Mouse (Mus musculus) heart, adult 9 months (tissue): Measurements from ENCODE around the gene Ppp2r5d.

Experiments used
- DNase-seq, 2 experiments: peaks; one replicate each; pipeline ENCODE4 v3.0.0; 2022; ENCODE audit warnings: low spot score in 2 of 2

Gene Ppp2r5d

DNA sequence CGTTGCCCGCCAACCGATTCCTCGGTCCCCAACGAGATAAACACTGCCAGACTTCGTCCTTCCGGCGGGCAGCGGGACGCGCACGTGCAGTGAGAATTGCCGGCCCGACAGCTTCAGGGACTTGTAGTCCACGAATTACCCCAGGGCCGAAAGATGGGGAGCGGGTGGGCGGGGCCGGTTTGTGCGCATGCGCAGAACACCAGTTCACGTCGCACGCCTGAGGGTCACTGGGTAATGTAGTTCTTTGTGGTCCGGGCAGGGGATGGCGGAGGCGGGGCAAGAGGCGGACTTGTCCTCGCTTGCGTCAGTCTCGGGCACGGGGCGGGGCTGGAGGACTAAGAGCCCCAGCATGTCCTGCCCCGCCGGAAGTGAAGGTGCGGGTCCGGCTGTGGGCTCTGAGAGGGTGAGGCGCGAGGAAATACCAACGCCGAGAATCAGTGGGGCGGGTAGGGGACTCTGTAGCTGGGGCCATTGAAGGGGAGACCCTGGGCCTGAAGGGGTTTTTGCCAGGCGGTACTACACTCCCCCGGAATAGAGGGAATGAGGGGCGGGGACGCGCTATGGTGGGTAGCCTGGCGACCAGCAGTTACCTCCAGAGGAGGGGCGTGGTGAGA is 24.0 kb downstream of the Ppp2r5d start, which contains the start of gene Klhdc3:
TSS of gene Klhdc3 (minus strand) at position 155 of the 614 bp plus-strand sequence.
- DNase-seq, result peak; percentile 95 to 96

DNA sequence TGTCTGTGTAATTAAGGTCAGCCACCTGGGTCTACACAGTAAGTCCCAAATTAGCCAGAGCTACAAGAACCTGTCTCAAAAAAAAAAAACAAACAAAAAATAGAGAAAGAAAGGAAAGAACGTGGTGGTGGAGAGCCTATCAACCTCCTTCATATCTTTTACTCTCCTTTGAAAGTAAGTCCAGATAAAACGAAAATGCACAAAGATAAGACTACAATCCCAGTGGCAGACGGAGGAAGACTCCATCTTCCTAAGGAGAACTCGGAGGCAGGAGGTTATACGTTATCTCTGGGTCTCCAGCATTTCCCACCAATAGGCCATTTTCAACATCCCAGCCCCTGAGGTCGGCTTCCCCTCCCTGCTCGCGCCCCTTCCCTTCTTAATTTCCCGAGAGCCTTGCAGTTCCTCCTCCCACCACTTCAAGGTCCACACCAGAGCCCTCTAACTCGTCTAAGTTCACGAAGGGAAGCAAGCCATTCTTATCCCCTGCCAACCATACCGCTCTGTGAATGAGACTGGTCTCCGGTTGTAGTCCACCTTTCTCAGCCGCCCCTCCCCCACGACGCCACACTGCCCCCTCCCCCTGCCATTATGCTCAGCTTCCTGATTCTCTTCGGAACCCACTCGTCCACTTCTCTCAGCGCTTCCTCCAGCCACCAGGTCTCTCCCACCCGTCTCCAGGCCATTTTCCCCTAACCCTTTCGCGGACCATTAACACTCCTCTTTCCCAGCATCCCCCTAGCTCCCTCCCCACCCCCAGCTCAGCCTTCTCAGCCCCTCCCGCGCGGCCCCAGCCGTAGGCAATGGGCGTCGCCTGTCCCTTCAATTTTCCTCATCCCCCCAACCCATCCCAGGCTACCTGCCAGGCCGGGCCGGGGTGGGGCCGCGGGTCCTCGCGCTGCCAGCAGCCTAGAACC is 24.8 kb downstream of the Ppp2r5d start:
- peak in 1 of 2 experiments; percentile 34 for DNase-seq

DNA sequence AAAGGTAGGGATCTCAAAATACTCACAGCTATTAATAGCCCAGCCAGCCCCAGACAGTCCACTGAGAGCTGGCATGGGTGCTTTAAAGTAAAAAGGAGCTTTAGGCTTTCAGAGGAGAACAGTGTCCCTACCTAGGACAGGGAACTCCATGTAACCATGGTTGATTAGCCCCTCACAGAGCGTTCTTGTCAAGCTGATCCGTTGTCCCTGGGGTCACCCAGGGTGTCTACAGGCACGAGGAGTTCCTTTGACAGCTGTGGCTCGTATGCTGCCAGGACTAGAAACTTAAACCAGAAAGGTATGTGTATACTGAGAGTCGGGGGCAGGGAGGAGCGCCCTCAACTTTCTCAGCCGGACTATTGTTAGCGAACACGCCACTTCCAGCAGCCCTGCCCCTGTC is 26.0 kb downstream of the Ppp2r5d start:
- DNase-seq, result peak; percentile 46 to 48

DNA sequence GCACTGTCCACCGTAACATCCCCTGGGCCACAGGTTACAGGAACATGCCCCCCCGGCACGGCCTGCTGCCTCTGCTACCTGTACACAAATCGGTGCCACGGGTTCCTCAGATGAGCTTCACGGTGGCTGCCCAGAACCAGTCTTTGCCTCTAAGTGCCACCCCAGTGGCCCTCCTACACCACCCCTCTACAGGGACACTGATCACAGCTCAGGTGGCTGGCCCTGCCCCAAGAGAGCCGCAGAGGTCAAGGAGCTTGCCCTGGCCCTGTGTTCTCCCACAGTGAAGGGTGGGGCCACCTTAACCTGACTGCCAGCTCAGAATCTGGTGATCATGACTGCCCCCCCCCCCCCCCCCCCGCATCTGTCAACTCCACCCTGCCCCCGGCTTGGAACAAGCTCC is 26.5 kb downstream of the Ppp2r5d start, which contains the start of gene Mea1:
TSS of gene Mea1 (plus strand) at position 378 of the 400 bp plus-strand sequence.
- peak in 1 of 2 experiments; percentile 27 for DNase-seq

DNA sequence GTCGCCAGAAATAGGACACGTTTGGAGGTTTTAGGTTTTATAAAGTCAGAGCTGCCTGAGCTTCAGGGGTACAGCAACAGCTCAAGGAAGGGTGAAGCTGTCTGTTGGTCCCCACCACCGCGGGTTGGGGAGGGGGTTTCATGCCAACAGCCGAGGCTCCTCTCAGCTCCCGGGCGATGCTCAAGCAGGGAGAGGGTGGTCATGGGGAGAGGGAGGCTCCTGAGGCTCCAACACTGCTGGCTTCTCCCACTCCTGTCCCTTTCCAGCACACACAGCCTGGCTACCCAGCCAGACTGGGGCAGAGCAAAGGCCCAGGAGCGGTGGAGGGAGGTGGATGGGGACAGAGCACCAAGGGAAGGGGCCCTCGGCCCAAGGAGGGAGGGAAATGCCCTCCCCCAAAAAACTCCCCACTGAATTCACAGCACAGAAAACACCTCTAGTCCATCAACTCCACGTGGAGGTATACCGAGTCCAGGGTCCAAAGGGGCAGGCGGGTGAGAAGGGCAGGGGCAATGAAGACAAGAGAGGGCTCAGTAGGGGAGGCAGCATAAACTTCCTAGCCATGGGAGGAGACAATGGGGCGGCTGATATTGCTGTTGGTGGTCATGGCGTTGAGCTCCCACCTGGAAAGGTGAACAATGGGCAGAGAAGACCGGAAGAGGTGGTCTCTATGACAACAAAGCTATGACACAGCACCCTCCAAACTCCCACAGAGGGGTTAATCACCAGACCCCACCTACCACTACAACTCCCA is 30.2 kb downstream of the Ppp2r5d start:
- DNase-seq, result no peak

DNA sequence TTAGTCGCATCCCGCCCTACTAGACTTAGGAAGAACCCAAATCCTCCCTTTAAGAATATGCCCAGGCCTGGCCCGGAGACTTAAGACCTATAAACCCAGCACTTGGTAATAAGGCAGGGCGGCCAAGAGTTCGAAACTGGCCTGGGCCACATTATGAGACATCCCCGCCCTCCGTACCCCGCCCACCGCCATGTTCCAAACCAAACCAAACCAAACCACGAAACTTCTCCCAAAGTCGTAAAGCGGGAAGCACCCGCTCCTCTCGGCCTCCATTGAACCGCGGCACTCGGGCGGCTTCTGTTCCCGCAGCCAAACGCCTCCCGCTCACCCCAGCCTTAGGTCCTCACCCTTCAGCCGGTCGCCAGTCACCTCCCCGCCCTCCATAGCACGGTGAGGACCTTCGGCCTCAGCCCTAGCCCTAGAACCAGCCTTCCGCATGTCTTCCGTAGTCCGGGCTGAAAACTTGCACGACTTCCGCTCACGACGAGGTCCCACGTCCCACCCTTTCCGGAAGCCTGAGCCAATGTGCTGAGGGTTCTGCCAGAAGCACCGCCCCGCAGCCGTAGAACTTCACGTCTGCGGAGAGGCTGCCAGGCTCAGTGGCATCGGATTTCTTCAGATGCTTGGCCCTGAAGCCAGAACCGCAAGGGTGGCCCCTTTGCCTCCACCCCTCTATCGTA is 30.9 kb downstream of the Ppp2r5d start, which contains the start of gene Rrp36:
TSS of gene Rrp36 (minus strand) at position 503 of the 680 bp plus-strand sequence.
- peak; percentile 91 for DNase-seq

DNA sequence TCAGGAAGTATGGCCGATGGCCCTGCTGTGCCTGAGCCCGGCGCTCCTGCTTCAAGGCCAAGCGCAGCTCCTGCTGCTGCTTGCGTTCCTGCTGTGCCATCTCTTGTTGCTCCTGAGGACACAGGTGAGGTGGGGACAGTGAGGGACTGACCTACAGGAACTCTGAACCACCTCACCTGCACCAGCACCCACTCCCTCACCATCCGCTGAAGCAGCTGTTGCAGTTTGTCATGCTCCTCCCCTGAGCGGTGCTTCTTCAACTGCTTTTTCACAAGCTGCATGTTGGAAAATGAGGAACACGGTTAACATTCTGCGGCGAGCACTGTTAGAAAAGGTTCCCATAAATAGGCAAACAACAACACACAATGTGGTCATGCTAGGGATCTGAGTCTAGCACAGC is 35.0 kb downstream of the Ppp2r5d start:
- DNase-seq, result no peak

DNA sequence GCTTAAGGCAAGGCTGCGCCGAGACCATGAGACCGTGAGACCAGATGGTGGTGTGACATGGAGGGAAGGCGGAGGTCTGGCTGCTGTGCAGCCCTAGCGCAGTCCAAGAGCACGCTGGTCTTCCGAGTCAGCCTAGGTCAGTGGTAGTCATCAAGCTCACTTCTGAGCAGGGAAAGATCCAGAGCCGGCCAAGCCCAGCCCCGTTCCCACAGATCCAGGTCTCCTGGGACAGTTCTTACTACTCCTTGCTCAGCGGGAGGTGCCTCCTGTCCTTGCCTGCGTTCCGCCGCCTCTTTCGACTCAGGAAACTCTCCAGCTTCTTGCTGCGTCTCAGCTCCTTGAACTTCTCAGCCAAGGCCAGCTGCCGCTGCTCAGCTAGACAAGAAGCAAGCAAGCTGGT is 37.2 kb downstream of the Ppp2r5d start:
- DNase-seq, result peak; percentile 54 to 64

DNA sequence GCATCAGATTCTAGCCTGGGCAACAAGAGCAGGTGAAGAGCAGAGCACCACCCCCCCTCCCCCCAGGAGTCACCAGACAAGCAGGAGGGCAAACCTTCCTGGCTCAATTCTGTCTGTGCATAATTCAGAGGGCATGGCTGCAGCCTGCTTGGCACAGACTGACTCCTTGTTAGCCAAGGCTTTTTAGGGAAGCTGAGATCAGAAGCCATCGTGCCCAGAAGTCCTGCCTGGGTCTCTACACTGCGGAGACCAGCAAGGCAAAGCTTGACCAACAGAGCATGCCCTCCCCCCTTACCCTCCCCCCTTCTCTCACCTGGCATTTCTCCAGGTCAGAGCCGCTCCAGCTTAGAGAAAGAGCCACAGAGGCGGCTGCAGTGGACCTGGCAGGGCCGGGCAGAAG is 42.2 kb downstream of the Ppp2r5d start:
- peak; percentile 50 to 52 for DNase-seq

DNA sequence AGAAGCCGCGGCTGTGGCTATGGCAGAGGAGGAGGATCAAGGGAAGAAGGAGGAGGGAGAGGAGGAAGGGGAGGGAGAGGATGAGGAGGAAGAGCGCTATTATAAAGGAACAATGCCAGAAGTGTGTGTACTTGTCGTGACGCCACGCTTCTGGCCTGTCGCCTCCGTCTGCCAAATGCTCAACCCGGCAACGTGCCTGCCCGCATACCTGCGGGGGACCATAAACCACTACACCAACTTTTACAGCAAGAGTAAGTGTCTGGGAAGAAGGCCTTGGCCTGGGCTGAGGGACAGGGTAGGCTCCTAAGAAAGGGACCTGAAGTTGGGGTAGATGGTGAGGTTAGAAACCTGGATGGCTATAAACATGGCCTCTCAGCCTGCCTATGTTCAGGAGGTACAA is 42.9 kb downstream of the Ppp2r5d start:
- no peak for DNase-seq

DNA sequence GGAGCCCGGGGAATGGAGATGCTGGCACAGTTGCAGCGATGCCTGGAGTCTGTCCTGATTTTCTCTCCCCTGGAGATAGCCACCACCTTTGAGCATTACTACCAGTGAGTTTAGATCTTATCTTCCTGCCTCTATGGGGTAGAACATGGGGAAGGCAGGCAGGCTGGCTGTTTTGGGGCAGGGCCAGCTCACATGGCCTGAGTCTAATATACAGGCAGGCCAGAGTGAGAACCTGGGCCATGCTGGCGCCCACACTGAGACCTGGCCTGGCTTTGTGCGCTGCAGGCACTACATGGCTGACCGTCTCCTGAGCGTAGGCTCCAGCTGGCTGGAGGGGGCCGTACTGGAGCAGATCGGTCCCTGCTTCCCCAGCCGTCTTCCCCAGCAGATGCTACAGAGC is 43.6 kb downstream of the Ppp2r5d start:
- DNase-seq, result no peak

DNA sequence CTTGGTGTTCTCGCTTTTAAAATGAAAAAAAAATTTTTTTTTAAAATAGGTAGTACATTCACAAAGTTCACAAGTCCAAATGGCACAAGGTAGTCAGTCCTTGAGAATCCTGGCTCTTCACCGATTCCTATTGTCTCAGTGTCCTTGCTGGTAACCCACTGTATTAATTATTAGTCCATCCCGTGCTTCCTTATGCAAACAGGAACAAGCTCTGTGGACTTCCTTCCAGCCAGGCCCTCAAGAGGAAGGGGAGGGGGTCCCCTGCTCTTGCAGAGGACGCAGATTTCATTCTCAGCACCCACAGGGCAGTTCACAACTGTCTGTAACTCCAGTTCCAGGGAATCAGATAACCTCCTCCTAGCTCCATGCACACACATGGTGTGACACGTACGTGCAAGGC is 48.9 kb downstream of the Ppp2r5d start:
- no peak for DNase-seq

DNA sequence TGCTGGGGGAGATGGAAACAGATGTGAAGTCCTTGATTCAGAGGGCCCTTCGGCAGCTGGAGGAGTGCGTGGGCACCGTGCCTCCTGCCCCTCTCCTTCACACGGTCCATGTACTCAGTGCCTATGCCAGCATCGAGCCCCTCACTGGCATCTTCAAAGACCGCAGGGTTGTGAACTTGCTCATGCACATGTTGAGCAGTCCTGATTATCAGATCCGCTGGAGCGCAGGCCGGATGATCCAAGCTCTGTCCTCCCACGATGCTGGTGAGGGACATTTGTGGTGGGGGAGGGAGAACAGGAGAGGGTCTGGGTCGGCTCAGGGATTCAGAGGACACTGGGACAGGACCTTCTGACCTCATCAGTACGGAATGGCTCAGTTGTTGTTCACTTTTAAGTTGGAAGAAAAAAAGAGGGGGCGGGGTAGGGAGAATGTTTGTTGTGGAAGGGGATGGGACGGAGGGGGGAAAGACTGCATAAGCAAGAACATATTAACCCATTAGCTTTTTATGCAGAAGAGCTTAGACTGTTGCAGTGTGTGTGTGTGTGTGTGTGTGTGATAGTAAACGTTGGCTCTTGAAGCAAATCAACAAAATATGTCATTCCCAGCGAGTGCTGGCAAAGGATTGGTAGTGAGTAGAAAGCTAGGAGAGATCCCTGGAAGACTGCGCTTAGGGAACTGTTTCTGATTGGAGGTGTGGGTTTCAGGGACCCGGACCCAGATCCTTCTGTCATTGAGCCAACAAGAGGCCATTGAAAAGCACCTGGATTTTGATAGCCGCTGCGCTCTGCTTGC is 53.0 kb downstream of the Ppp2r5d start:
- DNase-seq, result no peak

DNA sequence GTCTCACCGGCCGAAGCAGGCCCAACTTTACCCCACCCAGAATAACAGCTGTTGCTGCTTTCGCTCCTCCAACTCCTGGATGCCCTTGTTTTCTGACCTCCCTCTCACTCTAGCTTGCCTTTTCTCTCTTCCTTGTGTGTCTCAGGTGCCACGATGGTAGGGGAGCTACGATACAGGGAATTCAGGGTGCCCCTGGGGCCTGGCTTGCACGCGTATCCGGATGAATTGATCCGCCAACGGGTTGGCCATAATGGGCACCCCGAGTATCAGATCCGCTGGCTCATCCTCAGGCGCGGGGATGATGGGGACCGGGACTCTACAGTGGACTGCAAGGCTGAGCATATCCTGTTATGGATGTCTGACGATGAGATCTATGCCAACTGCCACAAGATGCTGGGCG is 53.6 kb downstream of the Ppp2r5d start:
- no peak for DNase-seq

DNA sequence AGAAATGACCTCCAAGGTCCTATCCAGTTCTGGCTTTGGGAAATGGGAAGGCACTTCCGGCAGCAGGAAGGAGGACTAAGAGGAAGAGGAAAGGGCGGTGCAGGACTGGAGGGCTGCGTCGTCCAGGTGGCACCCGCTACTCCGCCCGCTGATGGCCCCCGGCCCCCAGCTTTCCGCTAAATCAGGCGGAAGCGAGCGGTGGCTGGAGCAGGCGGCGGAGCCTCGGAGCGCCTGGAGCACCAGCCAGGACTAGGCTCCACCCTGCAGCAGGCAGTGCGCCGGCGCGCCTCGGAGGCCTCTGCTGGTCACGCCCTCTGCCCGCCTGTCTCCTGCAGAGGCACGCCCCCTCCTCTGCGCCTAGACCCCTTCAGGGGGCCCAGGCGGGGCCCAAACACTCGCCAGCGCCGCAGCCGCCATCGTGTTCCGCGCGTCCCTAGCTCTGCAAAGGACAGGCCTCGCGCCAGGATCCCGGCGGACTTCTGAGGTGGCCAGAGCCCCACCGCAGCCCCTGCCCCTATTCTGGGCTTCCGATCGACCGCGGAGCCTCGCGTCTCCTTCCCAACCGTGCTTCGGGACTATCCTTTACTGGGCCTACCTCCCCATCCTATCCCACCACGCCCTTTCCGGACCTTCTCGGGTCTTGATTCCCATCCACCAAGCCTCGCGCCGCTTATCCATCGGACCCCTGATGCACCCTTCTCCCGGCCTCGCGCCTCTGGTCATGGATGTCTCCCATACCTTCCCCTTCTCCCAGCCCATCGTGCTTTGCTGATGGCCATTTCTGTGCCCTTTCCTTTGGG is 54.5 kb downstream of the Ppp2r5d start, which contains the start of gene Cul7:
TSS of gene Cul7 (plus strand) at position 106 of the 800 bp plus-strand sequence.
- DNase-seq, result peak; percentile 92 to 93

DNA sequence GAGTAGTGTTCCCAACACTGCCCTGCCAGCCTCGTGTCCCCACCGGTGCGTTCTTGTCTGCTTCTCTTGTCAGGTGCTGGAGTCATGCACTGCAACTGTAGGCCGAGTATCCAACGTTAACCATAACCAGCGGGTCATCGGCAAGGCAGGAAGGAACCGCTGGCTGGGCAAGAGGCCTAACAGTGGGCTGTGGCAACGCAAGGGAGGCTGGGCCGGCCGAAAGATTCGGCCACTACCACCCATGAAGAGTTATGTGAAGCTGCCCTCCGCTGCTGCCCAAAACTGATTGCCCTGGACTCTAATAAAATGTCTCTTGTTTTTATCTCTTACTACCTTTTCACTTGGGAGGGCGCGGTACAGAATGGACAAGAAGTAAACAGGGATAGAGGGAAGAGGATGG is 55.1 kb downstream of the Ppp2r5d start:
- no peak for DNase-seq

DNA sequence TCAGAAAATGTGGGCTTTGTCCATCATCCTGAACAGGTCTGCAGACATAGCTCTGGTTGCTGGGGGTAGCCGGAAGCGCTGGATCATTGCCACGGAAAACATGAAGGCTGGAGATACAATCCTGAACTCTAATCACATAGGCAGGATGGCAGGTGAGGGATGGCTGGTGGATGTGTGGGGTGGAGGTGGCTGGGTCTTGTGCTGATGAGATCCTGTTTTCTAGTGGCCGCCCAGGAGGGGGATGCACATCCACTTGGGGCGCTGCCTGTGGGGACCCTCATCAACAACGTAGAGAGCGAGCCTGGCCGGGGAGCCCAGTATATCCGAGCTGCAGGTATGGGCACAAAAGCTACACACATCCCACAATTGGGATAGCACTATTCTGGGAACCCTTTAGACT is 56.5 kb downstream of the Ppp2r5d start:
- no peak for DNase-seq

DNA sequence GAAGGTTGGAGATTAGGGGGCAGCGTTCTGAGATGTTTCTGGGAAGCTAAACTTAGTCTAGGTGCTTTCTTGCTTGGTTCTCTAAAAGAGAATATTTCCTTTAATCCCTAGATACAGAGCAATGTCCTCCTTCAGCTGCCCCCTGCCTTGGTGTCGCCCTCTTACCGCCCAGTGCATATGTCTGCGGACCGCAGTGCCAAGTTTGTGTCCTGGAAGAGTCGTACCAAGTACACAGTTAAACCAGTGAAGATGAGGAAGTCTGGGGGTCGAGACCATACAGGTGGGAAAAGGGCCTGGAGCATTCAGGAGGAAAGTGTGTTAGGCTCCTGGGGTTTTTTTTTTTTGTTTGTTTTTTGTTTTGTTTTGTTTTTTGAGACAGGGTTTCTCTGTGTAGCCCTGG is 57.6 kb downstream of the Ppp2r5d start:
- no peak for DNase-seq

DNA sequence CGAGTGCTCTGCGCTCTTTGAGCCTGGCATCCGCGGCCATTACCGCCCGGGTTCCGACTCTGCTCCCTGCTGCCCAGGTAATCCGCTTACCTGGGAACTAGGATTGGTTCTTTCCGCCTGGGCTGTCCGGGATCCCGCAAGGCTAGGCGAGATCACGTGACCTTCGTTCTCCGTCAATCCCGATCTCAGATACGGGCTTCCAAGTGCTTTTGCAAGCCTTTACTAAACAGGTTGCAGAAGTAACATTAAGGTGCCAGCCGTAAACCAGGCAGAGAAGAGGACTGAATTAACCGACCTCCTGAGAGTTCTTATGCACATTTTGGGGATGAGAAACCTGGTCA is 58.6 kb downstream of the Ppp2r5d start:
- DNase-seq, result no peak
